Mouse (Mus musculus): ENCODE results near the gene Tes. TPM values are rescaled to one million over a fixed set of nuclear protein-coding genes. Genes with fewer than 3 reads are reported as not detected.
"Not testable (repeated sequence)": the region's sequence is repeated elsewhere in the genome, so short reads cannot be mapped to it uniquely, and the experiment has no call there.

Gene Tes
- polyA plus RNA-seq, 1 experiment from 2014 or later: 104 TPM

GRCm38 (mm10) chr6:17055659-17056058, 9.3 kb upstream of the Tes start:
- DNase-seq (ENCODE audit: low read depth, low spot score) (no peak), ATAC-seq (no peak)
- POLR2A ChIA-PET: interaction anchor here (0.6 kb wide), 1 partner anchor 22 kb away, joined by 3 read pairs; no protein-coding TSS in a partner anchor
- in situ Hi-C loops (cut with MboI; ENCODE audit: low pct_unique_long_range_greater_than_20kb): loop anchor here (25.0 kb wide), 1 partner anchor 1318 kb away; no protein-coding TSS in a partner anchor
- CTCF ChIA-PET: interaction anchor here (0.9 to 2.3 kb wide), 3 partner anchors 9 to 27 kb away, joined by 3 to 9 read pairs (median 3); partner anchors contain the start of gene Tes
- no peak for TF ChIP-seq CTCF (IDR thresholded peaks at IDR 0.05)
- no peaks in the 10 kb centered on the region for H3K27me3 ChIP-seq

GRCm38 (mm10) chr6:17059501-17059900, 5.4 kb upstream of the Tes start:
- DNase-seq (ENCODE audit: low read depth, low spot score) (no peak), ATAC-seq (no peak)
- no peaks in the 10 kb centered on the region for H3K27me3 ChIP-seq
- ChIA-PET POLR2A (no interaction called here), CTCF (interaction anchor here (1.2 to 1.4 kb wide), 2 partner anchors 10 to 28 kb away, joined by 3 to 5 read pairs; no protein-coding TSS in a partner anchor)
- in situ Hi-C loops (cut with MboI; ENCODE audit: low pct_unique_long_range_greater_than_20kb): loop anchor here (25.0 kb wide), 1 partner anchor 1322 kb away; no protein-coding TSS in a partner anchor
- TF ChIP-seq CTCF (IDR thresholded peaks at IDR 0.05): no peak

GRCm38 (mm10) chr6:17060154-17060553, 4.8 kb upstream of the Tes start:
- ATAC-seq: no peak
- no peak for DNase-seq (ENCODE audit: low read depth, low spot score)
- no peak for TF ChIP-seq CTCF (IDR thresholded peaks at IDR 0.05)
- in situ Hi-C loops (cut with MboI; ENCODE audit: low pct_unique_long_range_greater_than_20kb): loop anchor here (25.0 kb wide), 1 partner anchor 1323 kb away; no protein-coding TSS in a partner anchor
- H3K27me3 ChIP-seq: no peaks in the 10 kb centered on the region
- CTCF ChIA-PET: interaction anchor here (2.2 kb wide), 1 partner anchor 27 kb away, joined by 10 read pairs; no protein-coding TSS in a partner anchor
- POLR2A ChIA-PET: no interaction called here

- ATAC-seq; POLR2A ChIA-PET; DNase-seq (ENCODE audit: low read depth, low spot score); H3K27me3 ChIP-seq: not testable (repeated sequence)
- in situ Hi-C loops (cut with MboI; ENCODE audit: low pct_unique_long_range_greater_than_20kb): loop anchor here (25.0 kb wide), 1 partner anchor 1325 kb away; no protein-coding TSS in a partner anchor
- CTCF ChIA-PET: interaction anchor here (1.3 to 2.2 kb wide), 2 partner anchors 26 to 33 kb away, joined by 6 to 10 read pairs; no protein-coding TSS in a partner anchor
Observed at GRCm38 (mm10) chr6:17061826-17062225, 3.1 kb upstream of the Tes start.

- ATAC-seq: no peak
Observed at GRCm38 (mm10) chr6:17062366-17062765, 2.6 kb upstream of the Tes start.

GRCm38 (mm10) chr6:17065791-17066169, 831 bp downstream of the Tes start:
- ATAC-seq (peak; percentile 36), DNase-seq (ENCODE audit: low read depth, low spot score) (no peak)
- ChIA-PET POLR2A (interaction anchor here (0.6 kb wide), 1 partner anchor 75 kb away, joined by 3 read pairs; no protein-coding TSS in a partner anchor), CTCF (interaction anchor here (4.3 kb wide), 1 partner anchor 22 kb away, joined by 12 read pairs; no protein-coding TSS in a partner anchor)
- no peak for TF ChIP-seq CTCF (IDR thresholded peaks at IDR 0.05)
- in situ Hi-C loops (cut with MboI; ENCODE audit: low pct_unique_long_range_greater_than_20kb): loop anchor here (25.0 kb wide), 1 partner anchor 1328 kb away; no protein-coding TSS in a partner anchor
- no peaks in the 10 kb centered on the region for H3K27me3 ChIP-seq

More at GRCm38 (mm10) chr6:17062366-17062765, 2.6 kb upstream of the Tes start:
- CTCF ChIA-PET: interaction anchor here (4.3 kb wide), 1 partner anchor 25 kb away, joined by 12 read pairs; no protein-coding TSS in a partner anchor
- DNase-seq (ENCODE audit: low read depth, low spot score): no peak
- H3K27me3 ChIP-seq: no peaks in the 10 kb centered on the region
- TF ChIP-seq CTCF (IDR thresholded peaks at IDR 0.05): no peak
- in situ Hi-C loops (cut with MboI; ENCODE audit: low pct_unique_long_range_greater_than_20kb): loop anchor here (25.0 kb wide), 1 partner anchor 1325 kb away; no protein-coding TSS in a partner anchor
- POLR2A ChIA-PET: no interaction called here

- no peaks in the 10 kb centered on the region for H3K27me3 ChIP-seq
- TF ChIP-seq CTCF (IDR thresholded peaks at IDR 0.05): no peak
- no peak for ATAC-seq
- DNase-seq (ENCODE audit: low read depth, low spot score): no peak
- CTCF ChIA-PET: interaction anchor here (4.3 kb wide), 1 partner anchor 21 kb away, joined by 12 read pairs; no protein-coding TSS in a partner anchor
- POLR2A ChIA-PET: no interaction called here
- in situ Hi-C loops (cut with MboI; ENCODE audit: low pct_unique_long_range_greater_than_20kb): loop anchor here (25.0 kb wide), 1 partner anchor 1329 kb away; no protein-coding TSS in a partner anchor
Observed at GRCm38 (mm10) chr6:17066211-17066940, 1.4 kb downstream of the Tes start.

- no peak for ATAC-seq
- in situ Hi-C loops (cut with MboI; ENCODE audit: low pct_unique_long_range_greater_than_20kb): loop anchor here (25.0 kb wide), 1 partner anchor 1335 kb away; no protein-coding TSS in a partner anchor
- no peaks in the 10 kb centered on the region for H3K27me3 ChIP-seq
- CTCF ChIA-PET: no interaction called here
- DNase-seq (ENCODE audit: low read depth, low spot score): no peak
- no peak for TF ChIP-seq CTCF (IDR thresholded peaks at IDR 0.05)
- POLR2A ChIA-PET: no interaction called here
Observed at GRCm38 (mm10) chr6:17071899-17072298, 7.0 kb downstream of the Tes start.

GRCm38 (mm10) chr6:17072338-17072737, 7.4 kb downstream of the Tes start:
- ChIA-PET CTCF (interaction anchor here (1.4 kb wide), 1 partner anchor 25 kb away, joined by 4 read pairs; no protein-coding TSS in a partner anchor), POLR2A (no interaction called here)
- ATAC-seq (peak; percentile 17), DNase-seq (ENCODE audit: low read depth, low spot score) (no peak)
- no peak for TF ChIP-seq CTCF (IDR thresholded peaks at IDR 0.05)
- no peaks in the 10 kb centered on the region for H3K27me3 ChIP-seq
- in situ Hi-C loops (cut with MboI; ENCODE audit: low pct_unique_long_range_greater_than_20kb): loop anchor here (25.0 kb wide), 1 partner anchor 1335 kb away; no protein-coding TSS in a partner anchor

- ChIA-PET POLR2A (interaction anchor here (1.4 kb wide), 1 partner anchor 15 kb away, joined by 4 read pairs; no protein-coding TSS in a partner anchor), CTCF (interaction anchor here (1.4 kb wide), 1 partner anchor 26 kb away, joined by 4 read pairs; no protein-coding TSS in a partner anchor)
- no peak for TF ChIP-seq CTCF (IDR thresholded peaks at IDR 0.05)
- H3K27me3 ChIP-seq: no peaks in the 10 kb centered on the region
- in situ Hi-C loops (cut with MboI; ENCODE audit: low pct_unique_long_range_greater_than_20kb): loop anchor here (25.0 kb wide), 1 partner anchor 1336 kb away; no protein-coding TSS in a partner anchor
- DNase-seq (ENCODE audit: low read depth, low spot score) (no peak), ATAC-seq (peak; percentile 49)
Observed at GRCm38 (mm10) chr6:17072763-17073484, 8.0 kb downstream of the Tes start.

Data from Patski (cell line).